Mouse (Mus musculus) frontal cortex, adult (tissue): Measurements from ENCODE around the gene Trank1.

ENCODE experiments used
- ATAC-seq: cut with Nextera tagmentation; 2 replicates; pipeline ENCODE4 v1.9.2; 2017; ENCODE audit warnings: mild to moderate bottlenecking, moderate library complexity, mixed read lengths; ENCODE audit not compliant: low TSS enrichment

Trank1 gene

DNA sequence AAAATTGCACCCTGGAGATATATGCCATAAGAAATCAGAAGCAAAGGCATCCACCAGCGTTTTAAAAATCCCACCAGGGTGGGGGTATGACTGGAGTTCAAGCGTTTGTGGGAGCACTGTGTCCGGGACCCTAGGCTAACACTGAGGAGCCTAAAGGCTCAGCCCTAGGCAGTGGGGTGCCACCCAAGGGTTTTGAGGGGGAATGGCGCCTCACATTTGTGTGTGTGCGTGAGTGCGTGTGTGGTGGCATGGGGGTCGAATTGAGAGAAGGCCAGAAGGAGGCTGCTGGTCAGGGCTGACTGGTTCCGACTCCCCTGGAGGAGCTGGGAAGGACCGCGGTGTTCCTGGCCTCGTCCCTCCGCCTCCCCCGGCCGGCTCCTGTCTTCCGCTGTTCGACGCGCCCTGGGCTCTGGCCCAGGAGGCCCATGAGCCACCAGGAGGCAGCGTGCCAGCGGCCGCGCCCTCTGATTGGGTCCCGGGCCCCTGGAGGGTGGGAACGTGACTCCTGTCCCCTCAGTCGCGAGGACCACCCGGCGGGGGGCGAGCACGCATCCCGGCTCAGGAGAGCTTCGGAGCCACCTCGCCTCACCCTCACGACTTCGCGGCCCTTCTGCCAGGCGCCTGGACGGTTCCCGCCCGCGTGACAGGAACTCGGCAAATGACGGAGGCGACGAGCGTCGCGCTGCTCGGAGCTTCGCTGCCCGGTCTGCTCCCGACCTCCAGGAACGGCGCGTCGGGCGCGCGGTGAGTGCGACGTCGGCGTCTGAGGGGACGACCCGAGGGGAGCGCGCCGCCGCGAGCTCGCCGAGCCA lies at the start of gene Trank1:
TSS of gene Trank1 (plus strand) at position 709 of the 812 bp plus-strand sequence.
- ATAC-seq: peak; percentile 51; the same call in 1 of the 2 replicates

DNA sequence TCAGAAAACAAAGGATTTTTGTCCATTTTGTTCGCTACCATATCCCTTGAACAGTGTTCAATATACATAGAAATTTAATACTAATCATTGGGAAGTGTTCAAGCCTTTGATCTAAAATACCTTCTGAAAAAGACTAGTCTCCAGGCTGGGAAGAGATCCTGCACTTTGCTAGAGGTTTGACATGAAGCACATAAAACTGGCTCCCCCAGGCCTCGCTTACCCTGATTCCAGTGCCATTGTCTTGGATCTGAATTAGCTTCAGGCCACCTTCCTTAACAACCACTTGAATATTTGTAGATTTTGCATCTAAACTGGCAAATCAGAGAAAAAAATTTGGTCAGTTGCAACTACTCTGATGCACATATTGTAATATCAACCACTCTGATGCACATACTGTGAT lies 43.5 kb upstream of the Trank1 start:
- ATAC-seq: no peak

DNA sequence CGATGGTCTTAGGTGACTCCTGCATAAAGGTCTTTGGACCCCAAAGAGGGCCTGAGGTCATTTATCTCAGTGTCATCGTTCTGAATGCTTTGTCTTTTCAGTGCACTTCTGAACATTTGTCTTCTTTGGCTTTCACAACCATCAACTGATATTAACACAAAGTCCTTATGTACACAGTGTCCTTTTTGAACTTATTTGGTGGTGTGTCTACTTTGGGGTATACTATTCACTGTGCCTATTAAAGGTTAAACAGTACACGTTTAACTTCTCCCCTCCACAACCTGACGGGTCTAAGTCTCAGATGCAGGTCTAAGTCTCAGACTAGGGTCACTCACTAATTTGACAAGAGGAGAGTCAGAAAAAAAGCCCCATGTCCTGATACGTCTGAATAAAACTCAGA lies 40.9 kb upstream of the Trank1 start:
- no peak for ATAC-seq

DNA sequence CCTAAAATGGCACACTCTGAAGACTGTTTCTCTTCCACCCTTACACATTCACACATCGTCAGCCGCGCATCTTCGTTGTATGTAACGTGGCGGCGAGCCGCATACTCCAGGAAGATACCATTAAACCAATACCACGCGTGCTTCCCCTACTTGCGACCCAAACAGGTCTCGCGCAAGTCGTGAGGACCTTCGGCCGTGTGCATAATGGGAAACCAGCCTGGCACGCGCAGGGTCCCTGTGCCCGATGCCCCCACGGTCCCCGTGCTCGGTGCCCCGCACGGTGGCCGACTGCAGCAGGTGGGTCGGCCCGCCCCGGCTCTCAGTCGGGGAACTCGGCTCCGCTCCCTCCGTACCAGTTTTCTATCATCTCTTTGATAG lies 40.5 kb upstream of the Trank1 start:
- ATAC-seq: peak; percentile 29

DNA sequence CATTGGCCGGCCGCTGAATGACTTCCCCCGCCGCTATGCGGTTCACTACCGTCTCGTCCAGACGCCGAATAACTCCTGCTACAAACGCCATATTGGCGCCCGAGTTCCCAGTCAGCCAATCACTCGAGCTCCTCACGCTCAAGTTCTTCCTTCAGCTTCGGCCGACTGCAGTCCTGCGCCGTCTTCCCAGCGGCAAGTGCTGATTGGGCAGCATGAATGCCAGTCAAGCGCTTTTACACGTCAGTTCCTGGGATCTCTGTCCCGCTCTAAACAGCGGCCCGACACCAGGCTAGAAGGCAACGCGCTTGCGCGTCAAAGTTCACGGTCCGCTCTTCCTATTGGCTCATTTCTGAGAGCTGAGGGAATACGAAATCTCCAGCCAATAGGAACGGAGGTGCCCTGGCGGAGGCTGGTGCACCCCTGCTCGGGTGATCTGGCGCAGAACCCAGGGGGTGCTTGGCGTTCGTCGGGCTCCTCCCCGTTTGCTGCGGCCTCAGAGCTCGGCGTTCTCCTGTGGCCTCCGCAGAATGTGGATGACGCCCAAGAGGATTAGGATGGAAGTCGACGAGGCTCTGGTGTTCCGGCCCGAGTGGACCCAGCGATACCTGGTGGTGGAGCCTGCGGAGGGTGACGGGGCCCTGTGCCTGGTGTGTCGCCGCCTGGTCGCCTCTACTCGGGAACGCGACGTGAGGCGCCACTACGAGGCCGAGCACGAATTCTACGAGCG lies 39.9 kb upstream of the Trank1 start, which contains the start of the genes Mlh1 and Epm2aip1:
TSS of gene Mlh1 (minus strand) at position 358 of the 727 bp plus-strand sequence.
TSS of gene Epm2aip1 (plus strand) at position 496 of the 727 bp plus-strand sequence.
- peak; percentile 97 for ATAC-seq

DNA sequence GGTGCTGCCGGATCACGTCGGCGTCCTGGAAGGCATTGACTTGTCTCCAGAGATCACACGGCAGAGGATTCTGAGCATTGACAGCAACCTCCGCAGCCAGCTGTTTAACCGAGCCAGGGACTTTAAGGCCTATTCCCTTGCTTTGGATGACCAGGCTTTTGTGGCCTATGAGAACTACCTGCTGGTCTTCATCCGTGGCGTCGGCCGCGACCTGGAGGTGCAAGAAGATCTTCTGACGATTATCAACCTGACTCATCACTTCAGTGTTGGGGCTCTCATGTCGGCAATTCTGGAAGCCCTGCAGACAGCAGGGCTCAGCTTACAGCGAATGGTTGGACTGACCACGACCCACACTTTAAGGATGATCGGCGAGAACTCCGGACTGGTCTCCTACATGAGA lies 39.2 kb upstream of the Trank1 start:
- ATAC-seq: no peak

DNA sequence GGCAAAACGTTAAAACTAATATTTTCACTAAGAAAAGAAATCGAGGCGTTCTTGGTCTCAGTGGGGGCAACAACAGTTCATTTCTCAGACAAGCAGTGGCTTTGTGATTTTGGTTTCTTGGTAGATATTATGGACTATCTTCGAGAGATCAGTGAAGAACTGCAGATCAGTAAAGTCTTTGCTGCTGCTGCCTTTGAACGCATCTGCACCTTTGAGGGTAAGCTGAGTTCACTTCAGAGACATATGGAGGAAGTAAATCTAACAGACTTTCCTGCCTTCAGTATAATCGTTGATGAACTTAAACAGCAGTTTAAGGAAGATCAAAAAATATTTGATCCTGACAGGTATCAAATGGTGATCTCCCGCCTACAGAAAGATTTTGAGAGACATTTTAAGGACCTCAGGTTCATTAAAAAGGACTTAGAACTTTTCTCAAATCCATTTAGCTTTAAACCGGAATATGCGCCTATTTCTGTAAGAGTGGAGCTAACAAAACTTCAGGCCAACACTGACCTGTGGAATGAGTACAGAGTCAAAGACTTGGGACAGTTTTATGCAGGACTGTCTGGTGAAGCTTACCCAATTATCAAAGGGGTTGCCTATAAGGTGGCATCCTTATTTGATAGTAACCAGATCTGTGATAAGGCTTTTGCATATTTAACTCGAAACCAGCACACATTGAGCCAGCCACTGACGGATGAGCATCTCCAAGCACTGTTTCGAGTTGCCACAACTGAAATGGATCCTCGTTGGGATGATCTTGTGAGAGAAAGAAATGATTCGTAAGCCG lies 38.3 kb upstream of the Trank1 start:
- no peak for ATAC-seq

DNA sequence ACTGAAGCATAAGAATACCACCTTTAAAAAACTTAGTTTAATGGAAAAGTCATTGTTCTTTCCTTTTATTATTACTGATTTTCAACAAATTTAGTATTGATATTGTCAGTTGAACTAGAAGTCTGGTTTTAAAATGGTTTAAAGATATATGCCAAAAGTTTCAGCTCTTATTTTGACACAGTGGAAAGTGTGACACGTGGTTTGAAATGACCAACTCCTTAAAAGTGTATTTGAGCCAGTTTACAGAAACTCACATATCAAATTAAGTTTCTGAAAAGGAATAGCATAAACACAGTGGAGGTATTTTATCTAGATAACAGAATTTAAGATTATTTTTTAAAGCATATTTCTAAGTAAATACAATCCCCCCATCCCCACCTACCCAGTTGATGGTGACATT lies 37.6 kb upstream of the Trank1 start:
- ATAC-seq: no peak

DNA sequence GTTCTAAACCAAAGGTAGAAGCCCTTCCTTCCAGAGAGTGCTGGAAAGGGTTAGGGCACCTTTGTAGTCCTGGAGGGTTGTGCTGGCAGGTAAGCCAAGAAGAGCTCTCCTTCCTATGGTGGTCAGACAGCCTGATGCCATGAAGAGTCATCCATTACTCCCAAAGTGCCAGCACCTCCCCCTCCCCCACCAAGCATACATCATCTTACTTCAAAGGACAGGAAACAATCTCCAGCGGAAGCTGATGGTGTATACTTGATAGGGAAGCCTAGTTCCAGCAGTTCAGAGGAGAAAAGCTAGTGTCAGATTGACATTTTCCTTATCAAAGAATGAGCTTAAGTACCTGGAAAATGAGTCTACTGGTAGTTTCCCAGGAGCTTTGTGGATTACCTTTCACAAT lies 36.4 kb upstream of the Trank1 start:
- no peak for ATAC-seq

DNA sequence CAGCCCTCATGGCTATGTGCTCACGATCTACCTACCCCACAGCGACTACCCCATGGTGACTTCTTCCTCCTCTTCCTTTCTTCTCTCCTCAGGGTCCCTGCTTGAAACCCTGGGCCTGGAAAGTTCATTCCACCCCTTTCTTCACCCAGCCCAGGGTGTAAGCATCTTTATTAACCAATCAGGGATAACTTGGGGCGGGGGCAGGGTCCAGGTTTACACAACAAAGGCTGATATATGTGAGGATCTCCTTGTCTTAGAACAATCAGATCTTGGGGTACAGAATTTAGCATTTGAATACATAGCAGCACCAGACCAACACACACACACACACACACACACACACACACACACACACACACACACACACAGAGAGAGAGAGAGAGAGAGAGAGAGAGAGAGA lies 26.5 kb upstream of the Trank1 start:
- no peak for ATAC-seq

DNA sequence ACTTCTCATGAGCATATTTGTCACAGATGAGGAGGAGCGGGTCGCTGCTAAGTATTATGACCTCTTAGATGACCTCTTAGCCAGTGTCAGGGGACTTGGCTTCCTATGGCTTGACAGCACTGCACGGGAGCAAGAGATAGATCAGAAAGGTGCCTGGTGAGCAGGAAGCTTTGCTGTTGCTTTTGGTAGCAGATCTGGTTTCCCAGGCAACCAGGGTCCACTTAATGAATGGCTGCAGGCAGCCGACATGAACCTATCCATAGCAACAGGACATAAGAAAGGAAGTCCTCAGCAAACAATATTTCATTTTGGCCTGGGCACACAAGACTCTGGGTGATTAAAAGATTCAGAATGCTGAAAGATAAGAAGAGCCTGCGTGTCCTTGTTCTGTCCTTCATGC lies 25.9 kb upstream of the Trank1 start:
- ATAC-seq: no peak

DNA sequence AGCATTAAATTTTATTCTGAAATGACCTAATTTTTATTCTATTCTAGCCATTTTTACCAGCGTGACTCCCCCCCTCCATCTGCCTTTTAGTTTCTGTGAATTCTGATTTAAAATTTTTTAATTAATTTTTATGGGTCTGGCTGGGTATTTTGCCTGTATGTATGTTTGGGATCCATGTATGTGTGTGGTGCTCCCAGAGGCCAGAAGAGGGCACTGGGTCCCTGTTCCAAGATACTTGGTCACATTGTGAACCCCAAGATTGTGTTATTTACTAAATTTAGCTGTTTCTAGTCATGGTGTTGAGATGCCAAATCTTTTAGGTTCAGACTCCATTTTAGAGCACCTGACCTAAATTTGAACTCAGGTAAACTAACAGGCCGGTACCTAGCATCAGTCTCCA lies 25.1 kb upstream of the Trank1 start:
- ATAC-seq: no peak

DNA sequence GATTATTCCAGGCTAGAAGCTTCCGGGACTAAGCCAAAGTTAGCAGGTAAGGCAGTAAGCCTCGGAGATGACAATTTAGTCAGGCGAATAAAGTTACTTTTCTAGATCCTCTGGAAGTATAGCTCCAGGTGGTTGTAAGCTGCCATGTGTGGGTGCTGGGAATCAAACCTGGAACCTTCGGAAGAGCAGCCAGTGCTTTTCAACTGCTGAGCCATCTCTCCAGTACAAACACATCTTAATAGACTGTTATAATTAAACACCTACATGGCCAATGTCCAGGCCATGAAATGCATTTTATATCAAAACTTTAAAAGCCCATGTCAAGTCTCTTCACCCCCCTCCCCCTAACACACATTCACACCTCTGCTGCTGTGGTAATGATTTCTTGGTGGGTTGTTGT lies 23.6 kb upstream of the Trank1 start:
- ATAC-seq: no peak

DNA sequence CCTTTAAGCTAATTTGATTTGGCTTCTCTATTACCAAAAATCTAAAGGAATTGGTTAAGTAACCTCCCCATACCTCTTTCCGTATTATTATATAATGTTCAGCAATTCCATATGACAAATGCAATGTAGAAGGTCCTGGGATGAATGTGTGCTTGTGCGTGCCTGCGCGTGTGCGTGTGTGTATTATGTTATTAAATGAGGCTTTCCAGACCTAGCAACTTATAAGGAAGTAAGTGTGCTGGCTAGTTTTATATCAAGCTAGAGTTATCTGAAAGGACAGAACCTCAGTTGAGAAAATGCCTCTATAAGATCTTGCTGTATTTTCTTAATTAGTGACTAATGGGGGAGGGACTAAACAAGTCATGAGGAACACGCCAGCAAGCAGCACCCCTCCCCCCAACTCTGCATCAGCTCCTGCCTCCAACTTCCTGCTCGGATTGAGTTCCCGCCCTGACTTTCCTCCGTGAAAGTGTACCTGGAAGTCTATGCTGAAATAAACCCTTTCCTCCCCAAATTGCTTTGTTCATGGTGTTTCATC lies 22.2 kb upstream of the Trank1 start:
- no peak for ATAC-seq

DNA sequence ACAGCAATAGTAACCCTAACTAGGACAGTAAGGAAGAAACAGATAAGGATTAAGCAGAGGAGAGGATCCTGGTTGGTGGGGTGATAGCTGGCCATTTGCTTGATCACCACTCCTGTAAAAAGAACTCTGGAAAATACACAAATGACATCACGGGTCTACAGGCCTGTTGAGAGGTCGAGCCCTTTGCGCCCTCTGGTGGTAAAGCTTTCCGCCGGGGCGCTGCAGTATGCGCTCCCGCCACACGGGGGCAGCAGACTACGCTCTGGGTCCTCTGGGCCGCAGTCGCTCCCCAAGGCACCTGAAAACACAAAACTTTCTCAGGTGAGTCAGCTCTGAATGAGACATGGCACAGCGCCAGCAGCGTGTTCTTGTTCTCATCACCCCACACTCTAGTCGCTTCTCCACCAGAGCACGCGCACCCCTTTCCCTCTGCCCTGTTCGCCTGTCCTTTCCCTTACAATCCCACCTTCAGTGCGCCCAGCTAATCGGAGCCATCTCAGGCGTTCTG lies 21.7 kb upstream of the Trank1 start:
- peak; percentile 80 for ATAC-seq

DNA sequence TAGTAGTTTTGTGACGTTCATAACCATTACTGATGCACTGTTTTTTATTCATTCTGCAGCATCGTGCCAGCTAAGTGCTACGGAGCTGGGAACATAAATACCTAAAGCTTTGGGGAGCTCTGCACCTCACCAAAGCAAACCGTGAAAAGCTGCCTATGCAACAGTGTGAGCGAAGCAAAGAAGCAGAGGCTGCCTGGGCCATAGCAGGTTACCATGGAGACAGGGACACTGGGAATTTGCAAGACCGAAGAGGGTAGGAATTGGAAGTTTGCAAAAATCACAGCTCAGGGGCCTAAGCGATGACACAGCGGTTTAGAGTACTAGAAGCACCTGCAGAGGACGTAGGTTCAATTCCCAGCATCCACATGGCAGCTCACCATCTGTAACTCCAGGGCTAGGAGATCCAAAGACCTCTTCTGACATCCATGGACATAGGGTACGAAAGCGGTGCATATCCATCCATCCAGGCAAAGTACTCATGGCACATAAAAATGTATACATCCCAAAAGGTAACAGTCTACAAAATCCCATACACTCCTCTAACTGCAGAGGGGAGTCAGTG lies 20.9 kb upstream of the Trank1 start:
- peak; percentile 52; the same call in 1 of the 2 replicates for ATAC-seq

DNA sequence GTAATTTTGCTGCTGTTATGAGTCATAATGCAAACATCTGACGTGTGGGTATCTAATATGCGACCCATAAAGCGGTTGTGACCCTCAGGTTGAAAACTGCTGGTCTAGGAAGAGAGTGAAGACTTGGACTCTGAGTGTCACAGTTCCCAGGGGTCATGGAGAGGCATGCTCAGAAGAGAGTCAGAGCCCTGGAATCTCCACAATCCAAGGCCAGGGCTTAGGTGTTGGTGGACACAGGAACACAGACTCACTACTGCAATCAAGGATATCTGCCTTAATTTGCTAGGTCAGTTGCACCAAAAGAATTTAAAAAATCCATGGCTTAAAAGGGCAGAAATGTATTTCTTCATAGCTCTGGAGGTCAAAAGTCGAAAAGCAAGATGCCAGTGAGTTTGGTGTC lies 18.3 kb upstream of the Trank1 start:
- no peak for ATAC-seq

DNA sequence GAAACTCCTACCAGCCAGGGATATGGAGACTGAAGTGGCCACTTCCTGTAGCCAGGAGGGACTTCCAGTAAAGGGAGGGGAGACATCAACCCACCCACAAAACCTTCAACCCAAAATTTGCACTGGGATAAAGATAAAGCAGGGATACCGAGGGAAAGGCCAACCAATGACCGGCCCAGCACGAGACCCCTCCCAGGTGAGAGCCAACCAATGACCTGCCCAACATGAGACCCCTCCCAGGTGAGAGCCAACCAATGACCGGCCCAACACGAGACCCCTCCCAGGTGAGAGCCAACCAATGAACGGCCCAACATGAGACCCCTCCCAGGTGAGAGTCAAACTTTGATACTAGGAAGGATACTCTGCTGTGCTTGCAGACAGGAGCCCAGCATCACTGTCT lies 16.6 kb upstream of the Trank1 start:
- ATAC-seq: no peak

DNA sequence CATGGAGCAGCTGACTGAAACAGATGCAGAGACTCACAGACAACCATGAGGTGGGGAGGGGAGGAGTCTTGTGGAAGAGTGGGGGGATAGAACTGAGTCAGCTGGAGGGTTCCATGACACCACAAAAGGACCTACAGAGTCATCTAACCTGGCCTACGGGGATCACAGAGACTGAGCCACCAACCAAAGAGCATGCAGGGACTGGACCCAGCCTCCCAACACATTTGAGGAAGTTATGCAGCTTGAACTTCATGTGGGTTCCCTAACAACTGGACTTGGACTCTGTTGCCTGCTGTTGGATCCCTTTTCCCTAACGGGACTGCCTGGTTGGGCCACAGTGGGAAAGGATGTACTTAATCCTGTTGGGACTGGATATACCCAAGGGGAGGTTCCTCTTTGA lies 16.2 kb upstream of the Trank1 start:
- no peak for ATAC-seq

DNA sequence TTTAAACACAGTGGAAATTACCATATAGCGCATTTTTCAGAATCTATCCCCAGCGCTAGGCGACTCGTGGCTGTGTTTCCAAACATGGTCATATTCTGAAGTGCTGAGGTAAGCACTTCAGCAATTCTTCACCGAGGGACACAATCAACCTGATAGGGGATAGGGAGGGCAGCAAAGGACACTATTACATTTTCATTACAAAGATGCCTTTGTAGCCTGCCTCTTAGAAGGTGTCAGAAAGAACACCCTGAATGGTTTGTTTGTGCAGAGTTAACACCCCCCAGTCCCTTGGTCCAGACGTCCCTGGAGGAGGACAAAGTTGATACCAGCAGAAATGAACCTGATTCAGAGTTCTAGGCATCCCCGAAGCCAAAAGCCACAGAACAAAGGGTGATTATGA lies 15.1 kb upstream of the Trank1 start:
- no peak for ATAC-seq

DNA sequence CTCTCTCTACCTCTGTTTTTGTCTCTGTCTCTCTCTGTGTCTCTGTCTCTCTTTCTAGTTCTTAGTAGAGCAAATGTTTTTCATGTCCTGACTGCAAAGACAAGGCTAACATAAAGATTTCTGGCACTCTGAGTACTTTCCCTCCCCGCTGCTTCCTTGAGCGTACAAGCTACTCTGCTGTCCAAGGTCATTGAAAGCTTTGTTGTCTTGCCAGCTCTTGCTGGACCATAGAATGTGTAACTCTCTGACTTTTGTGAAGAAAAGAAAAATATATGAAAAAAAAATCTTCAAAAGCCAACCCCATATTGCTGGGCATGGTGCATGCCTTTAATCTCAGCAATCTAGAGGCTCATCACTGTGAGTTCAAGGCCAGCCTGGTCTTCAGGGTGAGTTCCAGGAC lies 12.9 kb upstream of the Trank1 start:
- ATAC-seq: no peak
